Mouse (Mus musculus) adrenal gland (tissue): Measurements from ENCODE around the gene Tbc1d17.

Source experiments
- intact Hi-C: fragments of 180-260 bp; cut with DNase I; formaldehyde crosslinking; loops from one replicate; pipeline ENCODE4 v1.15.1; 2025

Gene Tbc1d17

DNA sequence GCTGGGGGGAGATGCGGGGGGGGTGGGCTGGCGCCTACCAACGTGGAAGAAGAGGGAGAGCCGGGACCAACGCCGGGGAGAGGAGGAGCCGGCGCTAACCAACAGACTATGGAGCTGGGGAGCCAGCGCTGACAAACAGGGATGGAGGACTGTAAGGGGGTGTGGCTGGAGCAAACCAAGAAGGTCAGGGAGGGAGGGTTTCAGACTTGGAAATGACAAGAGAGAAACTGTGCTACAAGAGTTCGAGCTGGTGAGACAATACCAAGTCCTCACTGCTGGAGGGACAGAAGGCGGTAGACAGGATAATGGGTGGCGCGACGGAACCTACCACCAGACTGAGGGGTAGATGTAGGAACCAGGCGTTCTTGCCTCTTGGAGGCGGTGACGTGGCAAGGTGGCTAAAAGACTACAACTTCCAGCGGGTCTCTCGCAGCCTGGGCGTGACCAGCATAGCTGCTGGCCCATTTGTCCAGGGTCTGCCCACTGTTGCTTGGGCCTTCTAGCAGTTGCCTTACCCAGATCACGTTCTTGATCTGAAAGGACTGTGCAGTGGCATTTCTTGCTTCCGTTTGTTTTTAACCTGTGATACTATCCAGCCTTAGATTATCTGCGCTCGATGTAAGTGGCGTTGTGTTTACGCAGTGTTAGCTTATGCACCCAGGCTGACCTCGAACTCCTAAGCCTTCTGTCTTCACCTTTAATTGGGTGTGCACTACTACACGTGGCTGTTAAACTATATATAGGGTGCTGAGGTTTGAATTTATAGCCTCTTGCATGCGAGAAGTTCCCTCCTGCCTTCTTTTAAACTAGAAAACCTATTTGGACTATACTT, 21.0 kb upstream of the Tbc1d17 start, which contains the start of gene Ptov1:
TSS of gene Ptov1 (minus strand) at position 92 of the 832 bp plus-strand sequence.
- intact Hi-C loops: no loop called here

GRCm38 (mm10) chr7:44868919-44869696, 20.2 kb upstream of the Tbc1d17 start:
- intact Hi-C loops: no loop called here

GRCm38 (mm10) chr7:44868465-44868864, 19.6 kb upstream of the Tbc1d17 start:
- intact Hi-C loops: no loop called here

- intact Hi-C loops: no loop called here
Observed at GRCm38 (mm10) chr7:44867802-44868201, 18.9 kb upstream of the Tbc1d17 start.

DNA sequence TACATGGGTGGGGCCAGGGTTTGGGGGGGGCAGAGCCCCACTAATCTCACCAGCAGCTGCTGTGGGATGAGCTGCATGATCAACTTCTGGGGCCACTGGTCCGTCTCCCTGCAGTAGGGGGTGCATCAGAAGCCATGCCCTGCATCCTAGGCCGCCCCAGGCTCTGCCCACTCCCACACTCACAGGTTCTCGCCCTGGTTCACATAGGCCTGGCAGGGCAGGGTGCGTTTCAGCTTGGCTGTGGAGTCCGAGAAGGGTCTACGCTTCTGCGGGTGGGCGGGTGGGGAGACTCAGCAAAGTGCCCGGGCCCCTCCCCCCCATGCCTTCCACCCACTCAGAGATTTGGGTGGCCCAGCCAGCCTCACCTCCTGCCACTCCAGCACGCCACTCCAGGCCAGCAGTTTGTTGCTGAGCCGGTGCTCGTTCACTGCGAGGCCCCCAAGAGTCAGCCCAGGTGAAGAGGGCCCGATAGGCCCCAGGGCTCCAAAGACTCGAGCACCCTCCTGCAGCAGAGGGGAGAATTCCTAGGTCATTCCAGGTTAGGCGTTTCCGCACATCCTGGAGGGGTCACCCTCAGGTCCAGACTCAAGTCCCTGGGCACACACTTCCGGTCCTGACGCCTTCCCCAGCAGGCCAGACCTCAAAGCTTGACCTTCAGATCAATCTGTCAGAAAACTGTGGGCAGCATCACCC, 18.3 kb upstream of the Tbc1d17 start:
- intact Hi-C loops: no loop called here

DNA sequence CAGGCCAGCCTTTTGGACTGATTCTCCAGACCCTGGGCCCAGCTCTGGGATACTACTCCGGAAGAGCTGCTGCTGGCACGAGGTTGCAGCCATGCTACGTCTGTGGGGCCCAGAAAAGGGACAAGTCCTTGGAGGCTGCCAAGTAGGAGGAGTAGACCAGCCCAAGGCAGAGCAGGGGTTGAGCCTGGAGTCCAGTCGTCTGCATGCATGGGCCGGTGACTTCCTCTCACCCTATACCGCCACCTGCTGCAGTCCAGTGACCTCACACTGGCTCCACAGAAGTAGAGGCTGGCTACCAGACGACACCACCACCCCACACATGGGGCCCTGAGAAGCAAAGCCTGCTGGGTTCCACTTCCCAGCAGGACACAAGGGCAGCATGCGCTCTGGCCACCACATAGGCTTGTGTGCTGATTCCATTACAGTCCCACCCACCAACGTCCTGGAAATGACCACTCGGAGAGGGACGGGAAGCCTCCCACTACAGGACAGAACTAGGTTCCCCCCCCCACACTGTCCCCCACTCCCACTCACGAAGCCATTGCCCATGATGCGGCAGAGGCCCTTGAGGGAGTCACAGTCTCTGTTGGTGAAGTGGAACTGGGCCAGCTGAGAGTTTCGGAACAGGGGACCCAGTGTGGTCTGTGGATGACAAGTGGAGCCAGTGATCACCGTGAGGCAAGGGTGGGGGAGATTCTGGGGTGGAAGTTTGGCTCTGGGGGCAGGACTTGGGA, 17.6 kb upstream of the Tbc1d17 start:
- intact Hi-C loops: no loop called here

GRCm38 (mm10) chr7:44864595-44865542, 16.0 kb upstream of the Tbc1d17 start:
- intact Hi-C loops: no loop called here

DNA sequence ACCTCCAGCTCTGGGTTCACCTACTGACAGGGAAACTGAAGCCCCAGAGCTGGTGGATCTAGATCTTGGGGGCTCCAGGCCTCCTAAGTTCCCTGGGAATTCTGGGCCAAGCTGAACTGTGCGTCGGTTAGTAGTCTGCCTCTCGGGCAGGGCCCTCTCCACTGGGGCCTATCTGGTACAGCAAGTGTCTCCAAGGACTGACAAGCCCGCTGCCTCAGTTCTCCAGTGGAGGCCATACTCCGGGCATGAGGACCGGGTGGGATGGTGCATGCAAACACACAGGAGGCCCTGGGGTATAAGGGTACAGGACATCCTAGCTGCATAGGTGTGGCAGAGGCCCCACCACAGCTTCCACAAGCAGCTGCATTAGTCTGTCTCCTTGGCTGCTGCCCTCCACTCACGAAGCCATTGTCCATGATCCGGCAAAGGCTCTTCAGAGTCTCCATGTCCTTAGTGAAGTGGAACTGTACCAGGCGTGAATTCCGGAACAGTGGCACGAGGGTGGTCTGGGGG, 15.2 kb upstream of the Tbc1d17 start:
- intact Hi-C loops: no loop called here

DNA sequence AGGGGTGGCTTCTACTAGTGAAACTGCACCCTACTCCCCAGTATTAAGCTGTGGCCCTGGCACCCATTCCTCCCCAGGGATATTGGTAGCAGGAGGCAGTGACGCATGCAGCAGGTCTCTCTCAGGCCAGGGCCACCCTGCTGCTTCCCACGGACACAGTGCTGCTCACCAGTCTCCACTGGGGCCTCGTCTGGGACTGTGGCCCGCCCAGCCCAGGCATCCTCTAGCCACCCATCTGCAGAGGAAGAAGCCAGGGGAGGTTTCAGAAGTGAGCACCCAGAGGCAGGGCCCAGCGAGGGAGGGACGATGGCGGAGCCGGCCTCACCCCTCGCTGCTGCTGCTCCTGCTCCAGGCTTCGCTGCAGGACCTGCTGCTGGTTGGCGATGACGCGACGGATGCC, 14.3 kb upstream of the Tbc1d17 start:
- intact Hi-C loops: no loop called here

DNA sequence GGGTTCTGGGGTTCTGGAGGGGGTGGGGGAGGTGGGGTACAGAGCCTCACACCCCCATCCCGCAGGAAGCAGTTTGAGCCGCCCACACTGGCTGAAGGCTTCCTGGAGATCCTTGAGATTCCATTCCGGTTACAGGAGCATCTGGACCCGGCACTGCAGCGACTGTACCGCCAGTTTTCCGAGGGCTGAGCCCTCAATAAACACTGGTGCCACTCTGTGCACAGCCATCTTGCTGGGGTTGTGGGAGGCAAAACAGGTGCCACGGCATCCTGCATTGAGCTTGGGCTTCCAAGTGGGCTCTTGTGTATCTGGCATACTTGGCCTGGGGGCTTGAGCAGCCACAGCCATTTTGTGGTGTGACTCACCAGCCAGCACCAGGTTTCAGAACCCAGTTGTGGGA, 13.6 kb upstream of the Tbc1d17 start:
- intact Hi-C loops: no loop called here

DNA sequence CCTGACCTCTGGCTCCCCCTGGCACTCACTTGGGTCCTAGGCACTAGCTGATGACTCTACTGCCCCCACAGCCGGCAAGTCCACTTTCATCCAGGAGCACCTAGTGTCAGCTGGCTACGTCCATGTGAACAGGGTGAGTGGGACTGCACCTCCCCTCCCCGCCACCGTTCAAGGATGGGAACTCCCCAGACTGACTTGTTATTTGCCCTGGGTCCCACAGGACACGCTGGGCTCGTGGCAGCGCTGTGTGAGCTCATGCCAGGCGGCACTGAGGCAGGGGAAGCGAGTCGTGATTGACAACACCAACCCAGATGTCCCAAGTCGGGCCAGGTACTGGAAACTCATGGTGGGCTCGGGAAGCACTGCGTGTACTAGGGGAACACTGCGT, 12.5 kb upstream of the Tbc1d17 start:
- intact Hi-C loops: no loop called here

DNA sequence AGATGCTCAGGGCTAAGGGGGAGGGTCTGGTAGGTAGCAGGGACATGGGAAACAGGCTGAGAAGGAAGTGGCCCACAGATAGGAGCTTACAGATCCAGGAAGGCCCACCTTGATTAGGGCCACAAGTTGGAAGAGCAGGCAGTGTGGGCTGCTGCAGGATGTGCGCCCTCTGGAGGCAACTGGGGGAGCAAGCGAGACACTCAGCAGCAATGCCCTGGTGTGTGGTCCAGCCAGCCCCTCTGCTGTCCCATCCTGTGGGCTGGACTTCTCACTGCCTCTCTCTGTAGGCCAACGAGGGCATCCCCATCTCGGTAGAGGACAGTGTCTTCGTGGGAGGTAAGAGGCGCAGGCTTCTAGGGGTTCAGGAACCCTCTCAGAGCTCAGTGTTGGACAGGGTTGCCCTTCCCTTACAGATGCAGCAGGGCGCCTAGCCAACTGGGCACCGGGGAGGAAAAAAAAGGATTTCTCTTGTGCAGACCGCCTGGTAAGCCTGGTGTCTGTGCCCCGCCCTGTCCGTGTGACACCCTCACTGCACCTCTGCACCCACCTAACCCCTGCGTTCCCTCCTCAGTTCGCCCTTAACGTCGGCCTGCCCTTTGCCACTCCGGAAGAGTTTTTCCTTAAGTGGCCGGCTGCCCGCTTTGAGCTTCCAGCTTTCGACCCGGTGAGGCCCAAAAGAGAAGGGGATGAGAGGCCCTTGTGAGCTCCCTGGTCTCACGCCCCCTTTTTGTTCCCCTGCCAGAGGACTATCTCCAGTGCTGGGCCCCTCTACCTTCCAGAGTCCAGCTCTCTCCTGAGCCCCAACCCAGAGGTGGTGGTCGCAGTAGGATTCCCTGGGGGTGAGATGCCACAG, 11.9 kb upstream of the Tbc1d17 start:
- intact Hi-C loops: no loop called here

GRCm38 (mm10) chr7:44859896-44860295, 11.0 kb upstream of the Tbc1d17 start:
- intact Hi-C loops: loop anchor here (5.0 kb wide), 1 partner anchor 32 kb away; the partner anchor contains the start of gene Med25

GRCm38 (mm10) chr7:44857905-44858304, 9.0 kb upstream of the Tbc1d17 start:
- intact Hi-C loops: loop anchor here (5.0 kb wide), 1 partner anchor 34 kb away; the partner anchor contains the start of gene Med25

GRCm38 (mm10) chr7:44857042-44857552, 8.2 kb upstream of the Tbc1d17 start, which contains the start of gene Pnkp:
Gene Pnkp (plus strand): TSS chr7:44857139.
- intact Hi-C loops: loop anchor here (5.0 kb wide), 1 partner anchor 35 kb away; the partner anchor contains the start of gene Med25

GRCm38 (mm10) chr7:44856265-44856916, 7.5 kb upstream of the Tbc1d17 start:
- intact Hi-C loops: loop anchor here (5.0 kb wide), 1 partner anchor 36 kb away; the partner anchor contains the start of gene Med25

DNA sequence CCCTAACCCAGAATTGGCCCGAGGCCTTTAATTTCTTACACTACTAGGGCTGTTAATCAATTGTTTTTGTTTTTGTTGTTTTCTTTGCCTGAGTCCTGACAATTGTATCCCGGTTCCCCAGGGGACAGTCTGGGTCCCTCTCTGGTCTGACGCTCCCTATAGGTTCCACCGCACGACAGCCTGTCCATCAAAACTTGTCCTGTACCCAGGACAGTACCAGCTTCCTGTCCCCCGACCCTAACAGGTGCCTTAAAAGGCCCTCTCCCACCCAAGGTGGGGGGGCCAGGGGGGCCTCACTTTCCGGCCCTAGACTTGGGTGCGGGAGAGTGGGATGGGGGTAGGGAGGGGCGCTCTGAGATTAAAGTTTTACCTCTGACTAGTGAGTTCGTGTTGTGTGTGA, 6.2 kb upstream of the Tbc1d17 start:
- intact Hi-C loops: loop anchor here (5.0 kb wide), 1 partner anchor 37 kb away; the partner anchor contains the start of gene Med25
